8 mouse cellular contexts compared by ENCODE assay signal in the genomic region with DNA sequence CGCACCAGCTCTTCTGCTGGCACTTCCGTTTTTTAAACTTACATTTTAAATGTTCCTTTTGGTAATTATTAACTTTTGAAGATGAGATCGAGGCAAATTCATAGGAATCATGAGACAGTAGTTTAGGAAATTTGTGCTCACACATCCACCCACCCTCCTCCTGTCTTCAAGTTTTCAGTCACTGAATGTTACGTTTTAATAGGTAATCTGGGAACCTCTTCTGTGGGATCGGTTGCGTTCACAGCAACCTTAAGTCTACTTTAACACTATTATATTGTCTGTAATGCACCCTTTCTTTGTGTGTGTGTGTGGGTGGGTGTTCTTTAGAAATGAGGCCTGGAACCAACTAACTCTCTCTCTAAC. TPM values are rescaled to one million over a fixed set of nuclear protein-coding genes. Genes with fewer than 3 reads are reported as not detected.
DNase-seq lines count a peak whose midpoint lies in the region; ATAC-seq lines count a peak whose summit lies in the region.

No protein-coding gene starts in this region.

- peak overlapping the region; percentile 99 for H3K27ac ChIP-seq in lung, embryonic 16.5 days (ENCODE audit: low read length)
- peak overlapping the region; percentile 93; the same call in 1 of the 2 replicates for H3K27ac ChIP-seq in forebrain, embryonic 10.5 days
- no peak overlapping the region for H3K27ac ChIP-seq in limb, embryonic 10.5 days
- no peak overlapping the region for H3K27ac ChIP-seq in neural tube, embryonic 14.5 days (ENCODE audit: low read depth, low read length)

- H3K4me1 ChIP-seq in lung, embryonic 16.5 days (replicated peaks; ENCODE audit: control insufficient read depth, insufficient read depth, low read length), result peaks cover 12% of the 10 kb centered on the region; the same call in 1 of the 2 replicates
- peaks cover 21% of the 10 kb centered on the region for H3K4me1 ChIP-seq in forebrain, embryonic 10.5 days
- H3K4me1 ChIP-seq in limb, embryonic 10.5 days, result peaks cover 15% of the 10 kb centered on the region
- peaks cover 5% of the 10 kb centered on the region; the same call in 1 of the 2 replicates for H3K4me1 ChIP-seq in neural tube, embryonic 14.5 days (ENCODE audit: control insufficient read depth, insufficient read depth, low read length)

- H3K4me2 ChIP-seq in lung, embryonic 16.5 days (ENCODE audit: low read depth, low read length), result peak overlapping the region; percentile 79
- H3K4me2 ChIP-seq in neural tube, embryonic 14.5 days (ENCODE audit: low read depth, low read length), result peak overlapping the region; percentile 54

- no peaks in the 10 kb centered on the region for H3K27me3 ChIP-seq in lung, embryonic 16.5 days (ENCODE audit: control insufficient read depth, insufficient read depth, low read depth, low read length)
- H3K27me3 ChIP-seq in forebrain, embryonic 10.5 days (ENCODE audit: poor library complexity, severe bottlenecking), result peaks cover 8% of the 10 kb centered on the region
- no peaks in the 10 kb centered on the region for H3K27me3 ChIP-seq in limb, embryonic 10.5 days (ENCODE audit: low read depth, poor library complexity, severe bottlenecking)
- H3K27me3 ChIP-seq in neural tube, embryonic 14.5 days (ENCODE audit: control insufficient read depth, insufficient read depth, low read length), result no peaks in the 10 kb centered on the region

- peak overlapping the region; percentile 95 for H3K9ac ChIP-seq in lung, embryonic 16.5 days (ENCODE audit: low read length)
- H3K9ac ChIP-seq in neural tube, embryonic 14.5 days (replicated peaks; ENCODE audit: low read depth, low read length), result no peak overlapping the region; the same call in 1 of the 2 replicates

- no peak for DNase-seq in lung, postnatal 36 days
- no peak for DNase-seq in forebrain, embryonic 10.5 days (ENCODE audit: extremely low spot score, low spot score)
- no peak for DNase-seq in limb, embryonic 10.5 days (ENCODE audit: low spot score)
- DNase-seq in thymus, postnatal 25 days, result no peak
- no peak for DNase-seq in urinary bladder, adult 2 months (ENCODE audit: low spot score)

- no peaks in the 10 kb centered on the region for H3K9me3 ChIP-seq in lung, embryonic 16.5 days (ENCODE audit: control insufficient read depth, low read length)
- H3K9me3 ChIP-seq in forebrain, embryonic 10.5 days, result no peaks in the 10 kb centered on the region
- H3K9me3 ChIP-seq in limb, embryonic 10.5 days (replicated peaks), result no peaks in the 10 kb centered on the region
- no peaks in the 10 kb centered on the region for H3K9me3 ChIP-seq in neural tube, embryonic 14.5 days (ENCODE audit: control insufficient read depth, low read length)

- 14% methylated on average over 6 of the region's 6 CpGs for WGBS in lung, embryonic 16.5 days
- WGBS in forebrain, embryonic 10.5 days, result 18% methylated on average over 6 of the region's 6 CpGs
- WGBS in limb, embryonic 10.5 days, result 18% methylated on average over 6 of the region's 6 CpGs
- WGBS in neural tube, embryonic 14.5 days, result 12% methylated on average over 6 of the region's 6 CpGs

- ATAC-seq in lung, embryonic 16.5 days (ENCODE audit: low read depth), result no peak
- ATAC-seq in neural tube, embryonic 14.5 days (ENCODE audit: low read depth), result no peak
- ATAC-seq in megakaryocyte progenitor cell, adult 5-6 weeks (replicated peaks; ENCODE audit: poor library complexity), result no peak

- H3K36me3 ChIP-seq in lung, embryonic 16.5 days (ENCODE audit: control insufficient read depth, insufficient read depth, low read length), result no peaks in the 10 kb centered on the region
- H3K36me3 ChIP-seq in forebrain, embryonic 10.5 days (replicated peaks), result no peaks in the 10 kb centered on the region
- H3K36me3 ChIP-seq in limb, embryonic 10.5 days, result no peaks in the 10 kb centered on the region
- H3K36me3 ChIP-seq in neural tube, embryonic 14.5 days (ENCODE audit: control insufficient read depth, insufficient read depth, low read length), result no peaks in the 10 kb centered on the region

- peak overlapping the region; percentile 82 for H3K4me3 ChIP-seq in lung, embryonic 16.5 days (ENCODE audit: low read length)
- peak overlapping the region; percentile 88 for H3K4me3 ChIP-seq in forebrain, embryonic 10.5 days
- peak overlapping the region; percentile 86 for H3K4me3 ChIP-seq in limb, embryonic 10.5 days
- peak overlapping the region; percentile 78 for H3K4me3 ChIP-seq in neural tube, embryonic 14.5 days (ENCODE audit: low read depth, low read length)

RNA-seq across cellular contexts. Expression of a gene that starts 0.3 kb away (rescaled TPM):
- 16.1 and 18.8 TPM in 2 replicates for polyA plus RNA-seq in lung, embryonic 16.5 days (2015; fragmentation: Nextera tagmentation; extraction: Ambion mirVana)
- polyA plus RNA-seq in forebrain, embryonic 10.5 days (2016; fragmentation: Nextera tagmentation; extraction: Ambion mirVana), result 14.7 and 15.4 TPM in 2 replicates
- polyA plus RNA-seq in limb, embryonic 10.5 days (2016; fragmentation: Nextera tagmentation; extraction: Ambion mirVana), result 12.3 and 15.0 TPM in 2 replicates
- 18.5 and 28.4 TPM in 2 replicates for polyA plus RNA-seq in neural tube, embryonic 14.5 days (2014; fragmentation: Nextera tagmentation; extraction: Ambion mirVana)
- total RNA-seq in megakaryocyte progenitor cell, adult 5-6 weeks (2015), result 52.2 and 65.9 TPM in 2 replicates
- total RNA-seq in megakaryocyte progenitor cell, adult 5-6 weeks (2017), result 42.4 and 55.8 TPM in 2 replicates
- polyA plus RNA-seq in urinary bladder, adult 2 months (2012; rRNA removed), result 14.4 and 22.9 TPM in 2 replicates

Comparison
In these comparisons a context has a peak if more than half of its experiments do, and no peak if none do; other contexts are left out.
1. H3K27ac ChIP-seq: peak in lung, embryonic 16.5 days (single experiment) and forebrain, embryonic 10.5 days (single experiment); none in limb, embryonic 10.5 days (single experiment) and neural tube, embryonic 14.5 days (single experiment).
2. Peak in every context shown above with its lines, with median percentiles within 50 percentile points of each other: H3K4me3 ChIP-seq.